Mouse (Mus musculus): ENCODE measurements at regions not wholly inside any gene's neighbourhood (a gene's known extent, or its start where the extent isn't known, plus 50 kb on each side); places are given as distances from the start of the nearest gene placed in this dataset.

DNA sequence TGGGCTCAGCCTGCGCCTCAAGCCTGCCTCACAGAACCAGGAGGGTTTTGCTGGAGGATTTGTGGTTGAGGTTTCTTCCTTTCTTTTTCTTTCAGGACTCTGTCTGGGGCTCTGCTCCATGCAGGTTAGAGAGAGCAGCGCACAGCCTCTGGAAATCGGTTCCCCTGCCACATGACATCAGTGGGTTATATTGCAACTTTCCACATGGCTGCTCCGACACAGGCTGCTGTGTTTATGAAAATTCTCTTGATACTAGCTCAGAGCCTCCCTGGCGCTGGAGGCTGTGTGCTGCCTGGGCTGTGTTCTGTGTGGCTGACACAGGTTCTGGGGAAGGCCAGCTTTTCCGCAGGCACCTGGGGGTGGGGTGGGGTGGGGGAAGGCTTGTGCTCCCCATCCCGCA is 178.7 kb upstream of the Gm4791 start:
- DNase-seq (ENCODE audit: low spot score): no peak

DNA sequence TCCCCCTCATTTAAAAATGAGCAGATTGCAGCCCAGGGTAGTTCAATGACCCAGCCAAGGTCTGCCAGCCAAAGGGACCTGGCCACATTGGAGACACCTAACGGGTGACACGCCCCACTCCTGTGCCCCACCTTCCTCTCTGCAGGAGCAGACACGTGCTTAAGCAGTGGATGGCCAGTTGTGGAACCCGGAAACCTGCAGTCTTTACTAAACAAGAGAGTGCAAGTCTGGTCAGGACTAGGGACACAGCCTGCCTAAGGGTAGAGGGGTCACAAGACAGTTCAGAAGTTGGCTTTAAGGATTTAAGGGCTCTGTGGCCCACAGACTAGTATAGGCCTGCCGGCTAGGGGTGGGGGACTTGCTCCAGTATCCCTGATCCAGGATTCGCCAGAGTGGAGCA is 179.2 kb upstream of the Gm4791 start:
- no peak for DNase-seq (ENCODE audit: low spot score)

DNA sequence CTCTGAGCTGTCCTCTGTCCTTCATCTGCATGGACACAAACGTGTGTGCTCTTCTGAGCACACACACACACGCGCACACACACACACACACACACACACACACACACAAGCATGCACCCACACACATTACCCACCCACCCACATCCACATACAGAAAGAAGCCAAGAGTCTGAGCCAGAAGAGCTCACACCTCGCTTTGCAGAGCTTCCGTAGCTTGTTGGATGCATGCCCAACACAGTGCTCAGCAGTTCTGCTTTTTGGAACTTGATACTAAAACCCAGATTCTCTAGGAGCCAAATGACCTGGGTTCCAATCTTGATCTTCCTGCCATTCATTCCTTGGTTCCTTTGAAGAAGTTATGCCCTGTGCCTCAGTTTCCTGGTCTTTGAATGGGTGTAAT is 182.4 kb upstream of the Gm4791 start:
- no peak for DNase-seq (ENCODE audit: low spot score)

DNA sequence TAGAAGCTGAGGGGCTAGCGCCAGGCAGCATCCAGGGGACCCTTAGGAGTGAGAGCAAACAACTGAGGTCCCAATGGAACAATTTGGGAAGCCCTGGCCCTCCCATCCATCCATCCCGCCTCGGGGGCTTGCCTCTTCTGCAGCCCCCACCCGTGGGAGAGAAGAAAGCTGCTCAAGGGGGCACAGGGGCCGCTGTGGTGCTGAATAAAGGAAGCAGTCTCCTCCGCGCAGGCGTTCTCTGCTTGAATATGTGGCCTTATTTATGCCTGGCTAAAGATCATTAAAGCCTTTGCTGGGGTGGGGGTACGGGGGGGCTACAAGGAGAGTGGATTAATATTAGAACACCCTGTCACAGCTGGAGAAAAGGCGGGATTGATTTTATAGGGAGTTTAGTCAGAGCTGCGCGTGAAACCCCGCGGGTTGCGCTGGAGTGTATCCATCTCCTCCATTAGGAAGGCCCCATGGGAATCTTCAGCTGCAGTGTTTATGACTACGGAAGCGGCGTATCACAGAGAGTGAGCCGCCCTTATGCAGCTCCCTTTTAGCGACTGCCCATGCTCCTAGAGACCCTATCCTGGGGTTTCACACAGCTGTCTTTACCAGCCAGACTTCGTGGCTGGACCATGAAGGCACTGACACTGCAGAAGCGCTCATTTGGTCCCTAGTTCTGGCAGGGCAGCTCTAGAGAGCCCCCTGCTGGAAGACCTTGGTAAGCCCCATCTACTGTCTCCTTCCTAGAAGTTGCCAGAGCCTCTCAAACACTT is 183.9 kb upstream of the Gm4791 start:
- no peak for DNase-seq (ENCODE audit: low spot score)

DNA sequence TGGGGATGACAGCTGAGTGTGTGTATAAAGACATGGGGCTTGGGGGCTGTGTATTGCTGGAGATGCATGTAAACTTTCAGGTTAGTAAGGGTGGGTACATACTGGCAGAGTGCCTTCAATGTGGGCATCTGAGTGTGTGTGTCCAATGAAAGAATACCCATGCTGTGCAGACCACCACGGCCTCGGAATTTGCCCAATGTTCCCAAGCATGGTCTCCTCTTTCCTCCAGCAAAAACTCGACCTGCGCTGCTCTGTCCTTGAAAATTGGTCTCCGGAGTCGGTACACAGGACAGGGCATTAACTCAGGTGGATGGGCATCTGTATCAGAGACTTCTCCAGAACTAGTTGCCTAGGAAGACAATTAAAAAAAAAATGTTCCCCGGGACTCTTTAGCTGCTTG is 188.3 kb upstream of the Gm4791 start:
- DNase-seq (ENCODE audit: low spot score): no peak

DNA sequence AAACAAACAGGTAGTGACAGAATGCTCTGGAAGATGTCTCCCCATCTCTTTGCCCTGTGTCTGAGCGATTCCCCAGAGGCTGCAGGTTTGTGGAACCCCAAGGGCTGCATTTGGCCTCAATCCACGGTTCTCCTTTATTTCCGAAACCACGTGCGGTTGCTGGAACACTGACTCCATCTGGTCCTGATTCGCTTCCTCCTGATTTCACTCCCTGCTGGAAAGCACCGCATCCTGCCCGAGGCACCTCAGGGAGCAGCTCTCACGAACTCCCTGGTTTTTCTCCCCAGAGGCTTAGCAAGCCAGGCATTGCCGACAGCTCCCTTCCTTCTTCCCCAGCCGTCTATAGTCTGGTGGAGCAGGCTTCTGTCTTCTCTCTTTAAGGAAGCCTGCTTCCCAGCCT is 203.1 kb upstream of the Gm4791 start:
- DNase-seq (ENCODE audit: low spot score): no peak

DNA sequence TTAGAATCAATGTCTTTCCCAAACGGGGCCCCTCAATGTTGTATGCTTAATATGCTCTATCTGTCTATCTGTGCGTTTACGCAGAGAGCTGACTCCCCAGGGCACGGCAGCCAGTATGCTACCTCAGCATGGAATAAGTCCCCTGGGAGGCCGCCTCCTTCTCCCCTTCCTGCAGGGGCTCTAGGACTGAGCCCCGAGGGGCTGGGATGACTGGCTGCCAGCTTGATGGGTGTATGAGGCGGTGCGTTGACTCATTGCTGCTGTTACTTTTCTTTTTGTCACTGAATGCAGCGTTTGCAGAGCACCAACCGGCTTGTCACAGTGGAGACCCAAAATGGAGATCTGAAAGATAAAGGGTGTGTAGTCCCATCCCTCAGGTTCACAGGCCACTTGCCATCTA is 209.5 kb upstream of the Gm4791 start:
- DNase-seq (ENCODE audit: low spot score): no peak

DNA sequence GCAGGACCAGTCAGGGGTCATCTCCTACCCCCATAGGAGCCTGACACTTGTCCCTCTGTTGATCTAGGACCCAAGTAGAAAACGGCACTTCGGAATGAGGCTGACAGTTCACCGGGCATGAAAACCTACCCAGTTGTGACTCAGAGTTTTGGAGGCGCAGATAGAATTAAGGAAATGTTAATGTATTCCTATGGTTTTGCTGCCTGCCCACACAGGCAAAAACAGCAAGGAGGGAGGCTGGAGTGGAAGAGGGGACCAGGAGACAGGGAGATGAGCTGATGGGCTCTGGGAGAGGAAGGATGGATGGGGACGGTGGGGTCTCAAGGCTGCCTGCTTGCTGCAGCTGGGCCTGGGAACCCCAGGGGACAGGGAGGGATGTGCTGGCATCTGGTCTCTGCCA is 210.1 kb upstream of the Gm4791 start:
- no peak for DNase-seq (ENCODE audit: low spot score)

DNA sequence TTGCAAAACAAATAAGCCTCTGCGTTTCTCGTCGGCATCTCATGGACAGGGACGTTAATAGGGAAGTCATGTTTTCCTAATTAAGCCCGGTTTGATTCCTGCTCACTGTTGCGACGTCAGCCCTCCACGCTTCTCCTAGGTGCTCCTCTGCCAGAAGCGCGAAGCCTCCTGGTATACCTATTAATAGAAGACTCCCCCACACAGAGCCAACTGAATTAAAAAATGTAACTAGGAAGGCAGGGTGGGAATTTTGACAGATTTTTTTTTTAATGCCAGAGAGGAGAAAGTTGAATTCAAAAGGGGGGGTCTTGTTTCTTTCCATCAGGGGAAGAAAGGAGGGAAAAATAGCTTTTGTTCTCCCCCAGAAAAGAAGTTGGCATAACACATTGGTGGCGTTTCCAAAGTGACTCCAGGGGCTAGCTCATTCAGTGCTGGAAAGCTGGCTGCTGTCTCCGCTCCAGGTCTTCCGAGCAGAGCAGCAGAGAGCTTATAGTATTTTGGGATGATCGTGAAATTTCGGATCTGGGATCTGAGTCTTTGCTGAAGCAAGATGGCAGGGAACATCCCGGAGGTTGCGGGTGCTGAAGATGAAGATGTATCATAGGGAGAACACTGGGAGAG is 214.1 kb upstream of the Gm4791 start:
- no peak for DNase-seq (ENCODE audit: low spot score)

DNA sequence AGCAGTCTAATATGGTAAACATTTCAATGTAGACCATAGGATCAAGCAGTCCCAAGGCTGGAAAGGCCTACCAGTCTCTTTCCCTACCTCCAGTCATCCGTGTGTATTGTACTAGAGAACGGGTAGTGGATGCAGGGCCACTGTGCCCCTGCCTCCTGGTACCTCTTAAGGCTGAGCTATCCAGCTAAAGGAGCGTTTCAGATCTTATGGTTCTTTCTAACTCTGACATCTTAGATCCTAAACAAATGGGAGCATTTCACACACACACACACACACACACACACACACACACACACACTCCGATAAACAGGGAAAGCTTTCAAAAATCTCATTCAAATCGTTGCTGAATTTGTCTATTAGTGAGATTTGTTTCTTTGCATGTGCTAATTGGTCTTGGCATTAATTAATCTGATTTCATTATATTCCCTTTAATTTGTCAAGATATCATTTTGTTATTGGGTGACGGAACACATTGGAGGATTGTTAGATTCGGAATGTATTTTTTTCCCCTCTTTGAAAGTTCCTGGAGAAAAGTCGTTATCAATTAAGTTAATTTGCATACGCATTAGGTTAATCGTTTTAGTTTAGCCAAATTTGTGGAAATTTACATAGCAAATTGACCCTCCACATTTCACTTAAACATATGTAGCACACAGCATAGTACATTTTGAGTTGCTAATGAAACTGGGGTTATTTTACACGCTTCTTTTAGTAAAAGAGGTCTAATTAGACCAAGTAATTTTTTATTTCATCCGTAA is 214.8 kb upstream of the Gm4791 start:
- DNase-seq (ENCODE audit: low spot score): no peak

DNA sequence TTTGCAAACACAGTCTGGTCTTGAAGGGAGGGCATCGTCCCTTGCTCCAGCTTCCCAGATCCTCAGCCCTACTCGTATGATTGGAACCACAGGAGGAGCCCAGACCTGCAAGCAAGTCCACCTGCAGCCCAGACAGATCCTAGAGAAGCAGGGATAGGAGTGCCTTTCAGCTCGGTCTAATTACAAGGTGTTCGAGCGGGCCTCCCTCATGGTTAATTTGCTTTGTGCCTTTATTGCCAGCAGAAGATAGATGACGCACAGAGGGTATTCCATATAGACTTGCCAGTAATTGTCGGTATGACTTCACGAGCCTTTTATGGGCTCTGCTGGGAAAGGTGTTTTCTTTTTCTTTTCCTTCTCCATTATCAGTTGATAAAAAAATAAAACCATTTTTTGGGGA is 216.9 kb upstream of the Gm4791 start:
- DNase-seq (ENCODE audit: low spot score): no peak

DNA sequence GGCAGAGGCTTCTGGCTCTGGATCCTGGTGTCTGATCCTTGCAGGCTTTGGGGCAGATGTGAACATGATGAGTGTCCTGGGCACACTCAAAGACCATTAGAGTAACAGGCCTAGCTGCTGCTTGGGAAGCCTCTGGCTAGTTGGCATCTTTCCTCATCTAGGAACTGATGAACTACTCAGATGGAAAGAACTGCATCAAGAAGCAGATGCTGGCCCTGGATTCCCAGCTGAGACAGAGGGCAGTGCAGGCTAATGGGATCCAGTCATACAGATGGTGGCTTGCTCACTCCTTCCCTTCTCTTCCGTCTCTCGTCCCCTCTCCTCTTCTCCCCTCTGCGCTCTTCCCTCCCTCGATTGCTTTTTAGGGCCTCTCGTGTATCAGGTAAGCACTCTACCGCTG is 219.8 kb upstream of the Gm4791 start:
- no peak for DNase-seq (ENCODE audit: low spot score)

DNA sequence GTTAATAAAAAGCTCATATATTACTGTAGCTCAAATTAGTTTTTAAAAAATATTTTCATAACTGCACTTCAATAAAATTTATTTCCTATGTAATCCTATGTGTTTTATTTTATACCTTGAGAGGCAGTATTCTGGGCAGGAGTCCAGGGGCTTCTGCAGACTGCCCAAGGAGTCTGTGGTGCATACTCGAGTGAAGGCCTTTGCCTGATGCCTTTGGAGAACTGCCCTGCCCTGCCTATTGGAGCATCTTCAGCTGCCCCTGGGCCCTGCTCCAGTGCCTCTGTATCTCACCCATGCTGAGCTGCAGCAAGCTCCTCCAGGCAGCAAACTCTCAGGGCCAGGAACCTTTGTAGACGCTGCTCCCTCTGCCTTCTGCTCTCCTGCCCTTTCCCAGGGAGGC is 223.7 kb upstream of the Gm4791 start:
- DNase-seq (ENCODE audit: low spot score): no peak

DNA sequence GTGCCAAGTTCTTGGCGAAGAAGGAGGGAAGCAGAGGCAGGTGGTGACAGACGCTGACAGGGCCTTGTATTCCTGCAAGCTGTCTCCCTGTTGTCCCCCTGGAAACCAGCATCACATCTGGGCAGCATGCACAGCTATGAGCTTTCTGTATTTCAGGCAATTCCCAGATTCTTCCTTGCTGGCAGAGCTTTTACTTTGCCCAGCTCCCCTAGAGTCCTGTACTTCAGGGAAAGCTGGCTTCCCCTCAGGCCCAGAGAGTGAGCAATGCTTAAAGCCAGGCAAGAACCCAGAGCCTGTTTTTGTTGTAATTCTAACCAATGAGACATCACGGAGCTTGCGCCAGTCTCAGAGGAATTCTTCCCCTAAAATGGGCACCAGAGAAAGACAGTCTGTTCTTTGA is 238.3 kb upstream of the Gm4791 start:
- DNase-seq (ENCODE audit: low spot score): no peak

DNA sequence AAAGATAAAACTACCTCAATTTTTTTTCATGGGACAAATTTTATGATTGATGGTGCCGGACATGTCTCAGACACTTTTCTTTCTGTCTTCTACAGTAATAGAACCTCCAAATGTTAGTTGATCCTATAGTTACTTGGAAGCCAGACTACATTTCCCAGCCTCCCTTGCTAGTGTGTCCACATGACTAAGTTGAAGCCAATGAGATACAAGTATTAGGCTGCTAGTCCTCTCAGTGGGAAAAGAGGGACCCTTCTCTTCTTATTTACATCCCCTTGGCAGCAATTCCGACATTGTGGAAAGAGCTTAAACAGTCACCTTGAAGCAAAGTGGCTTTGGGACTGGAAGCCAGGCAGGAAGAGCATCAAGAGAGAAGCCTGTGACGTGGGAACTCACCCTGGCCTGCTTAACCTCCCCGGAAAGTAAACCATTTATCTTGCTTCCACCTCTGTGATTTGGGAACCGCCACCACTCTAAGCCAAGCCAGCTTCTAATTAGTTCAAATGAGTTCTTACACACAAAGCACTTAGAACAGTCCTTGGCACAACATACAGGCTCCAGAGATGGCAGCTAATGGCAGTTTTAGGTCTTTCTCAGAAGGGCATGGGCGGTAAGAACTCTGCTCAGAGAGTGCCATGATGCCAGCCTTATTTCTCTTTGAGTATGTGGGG is 241.4 kb upstream of the Gm4791 start:
- DNase-seq (ENCODE audit: low spot score): no peak

DNA sequence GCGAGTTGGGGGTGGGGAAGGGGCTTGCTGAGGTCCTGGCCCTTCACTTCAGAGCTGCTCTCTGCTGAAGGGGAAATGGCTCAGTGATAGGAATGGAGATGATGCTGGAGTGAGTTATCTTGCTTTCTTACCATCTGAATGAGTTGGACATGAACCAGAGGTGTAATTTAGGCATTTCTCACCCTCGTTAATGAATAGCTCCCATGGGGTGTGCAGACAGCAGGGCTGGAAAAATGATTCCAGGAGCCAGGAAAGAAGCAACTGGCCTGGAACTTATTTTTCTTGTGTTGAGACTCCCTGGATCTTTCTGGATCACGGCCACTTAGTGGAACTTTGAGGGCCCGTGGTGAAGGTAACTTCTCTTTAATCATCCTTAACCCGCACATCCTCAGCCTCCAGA is 246.6 kb upstream of the Gm4791 start:
- no peak for DNase-seq (ENCODE audit: low spot score)

DNA sequence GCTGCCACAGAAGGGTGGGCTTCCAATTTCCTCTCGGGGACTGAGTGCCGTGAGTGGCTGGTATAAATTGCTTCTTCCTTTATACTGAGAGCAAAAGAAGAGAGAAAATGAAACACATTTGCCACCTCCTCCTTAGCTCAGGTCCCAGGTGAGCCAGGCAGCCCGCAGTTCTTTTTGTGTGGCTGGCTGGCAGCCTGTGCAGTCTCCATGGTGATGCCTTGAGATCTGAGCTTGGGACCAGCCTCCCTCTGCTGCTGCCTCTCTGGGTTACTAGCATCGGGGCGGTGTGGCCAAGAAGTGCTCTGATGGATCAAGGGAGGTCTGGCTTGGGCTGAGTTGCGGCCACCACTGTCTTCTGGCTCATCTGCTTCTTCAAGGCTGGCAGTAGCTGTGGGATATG is 249.1 kb upstream of the Gm4791 start:
- no peak for DNase-seq (ENCODE audit: low spot score)

DNA sequence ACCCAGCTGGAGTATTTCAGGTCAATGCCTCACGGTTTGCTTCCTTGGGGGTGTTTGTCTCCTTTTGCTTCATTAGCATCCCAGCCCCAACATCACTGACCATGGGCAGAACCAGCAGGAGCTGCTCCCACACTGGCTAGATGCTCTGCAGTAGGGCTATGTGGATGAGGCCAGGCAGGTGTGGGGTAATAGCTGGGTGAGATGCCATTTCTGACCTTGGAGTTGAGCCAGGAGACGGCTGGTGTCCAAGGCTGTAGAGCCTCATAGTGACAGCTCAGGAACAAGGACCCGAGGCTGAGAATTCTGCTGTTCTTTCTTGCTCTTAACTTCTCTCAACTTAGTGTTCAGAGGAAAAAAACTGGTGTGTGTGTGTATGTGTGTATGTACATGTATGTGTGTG is 252.3 kb upstream of the Gm4791 start:
- no peak for DNase-seq (ENCODE audit: low spot score)

DNA sequence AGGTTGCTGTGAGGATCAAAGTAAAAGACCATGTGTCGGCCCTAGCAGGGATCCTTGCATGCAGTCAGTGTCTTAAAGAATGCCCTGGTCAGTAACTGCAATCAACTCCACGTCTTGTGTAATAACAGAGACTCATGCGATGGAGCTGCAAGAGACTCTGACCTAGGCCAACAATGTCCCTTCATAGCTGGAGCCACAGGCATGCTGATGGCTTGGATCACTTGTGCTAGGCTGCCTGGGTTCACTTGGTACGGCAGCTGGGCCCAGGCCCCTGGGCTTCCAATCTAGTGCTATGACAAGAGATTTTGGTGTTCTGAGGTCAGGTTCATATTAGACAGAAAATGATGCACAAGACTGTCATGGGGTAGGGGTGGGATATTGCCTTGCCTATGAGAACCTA is 258.0 kb upstream of the Gm4791 start:
- DNase-seq (ENCODE audit: low spot score): no peak

DNA sequence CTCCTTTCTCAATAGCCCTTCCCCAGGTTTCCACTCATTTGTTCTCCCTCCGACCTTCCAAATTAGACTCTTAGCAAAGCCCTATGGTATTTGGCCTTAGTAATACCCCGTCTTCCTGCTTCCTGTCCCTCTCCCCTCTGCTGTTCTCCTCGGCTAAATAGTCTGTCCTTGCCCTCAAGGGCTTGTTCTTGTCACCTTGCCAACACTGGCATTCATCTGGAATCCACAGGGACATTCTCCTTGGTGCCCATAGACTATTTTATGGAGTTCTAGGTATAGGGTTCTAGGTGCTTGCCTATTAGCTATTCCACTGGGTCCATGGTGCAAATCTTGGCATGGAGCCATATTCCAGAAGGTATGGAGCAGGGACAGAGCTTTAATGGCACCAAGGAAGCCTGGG is 259.2 kb upstream of the Gm4791 start:
- no peak for DNase-seq (ENCODE audit: low spot score)

DNA sequence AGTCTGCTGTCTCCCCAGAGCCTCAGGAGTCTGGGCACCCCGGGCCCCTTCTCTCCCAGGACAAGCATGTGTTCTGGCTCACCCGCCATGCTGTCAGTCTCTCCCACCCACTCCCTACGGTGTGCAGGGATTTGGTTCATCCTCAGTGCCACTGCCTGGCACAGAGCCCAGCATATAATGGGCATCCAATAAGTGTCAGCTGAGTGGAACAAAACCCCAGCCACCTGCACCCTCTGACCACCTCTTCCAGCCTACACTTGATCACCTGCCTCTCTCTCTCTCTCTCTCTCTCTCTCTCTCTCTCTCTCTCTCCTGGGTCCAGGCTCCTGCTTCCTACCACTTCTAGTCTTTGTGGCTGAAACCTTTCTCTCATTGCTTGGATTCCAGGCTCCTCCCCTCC is 259.9 kb upstream of the Gm4791 start:
- no peak for DNase-seq (ENCODE audit: low spot score)

DNA sequence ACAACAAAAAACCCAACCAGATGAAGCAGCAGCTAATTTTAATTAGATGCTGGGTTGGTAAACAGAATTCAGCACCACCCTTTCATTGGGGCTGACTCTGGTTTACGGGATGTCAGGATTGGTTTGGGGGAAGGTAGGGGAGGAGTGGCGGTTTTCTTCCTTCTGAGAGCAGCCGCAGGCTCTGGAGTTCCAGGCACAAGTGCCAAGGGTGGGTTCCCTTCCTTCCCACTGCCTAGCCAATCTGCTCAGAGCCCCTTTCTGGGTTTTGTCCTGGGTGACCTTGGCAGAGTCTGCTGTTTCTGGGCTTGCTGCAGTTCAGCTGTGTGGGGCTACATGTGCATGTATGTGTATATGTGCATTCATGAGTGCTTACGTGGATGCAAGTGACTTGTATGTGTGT is 260.5 kb upstream of the Gm4791 start:
- no peak for DNase-seq (ENCODE audit: low spot score)

DNA sequence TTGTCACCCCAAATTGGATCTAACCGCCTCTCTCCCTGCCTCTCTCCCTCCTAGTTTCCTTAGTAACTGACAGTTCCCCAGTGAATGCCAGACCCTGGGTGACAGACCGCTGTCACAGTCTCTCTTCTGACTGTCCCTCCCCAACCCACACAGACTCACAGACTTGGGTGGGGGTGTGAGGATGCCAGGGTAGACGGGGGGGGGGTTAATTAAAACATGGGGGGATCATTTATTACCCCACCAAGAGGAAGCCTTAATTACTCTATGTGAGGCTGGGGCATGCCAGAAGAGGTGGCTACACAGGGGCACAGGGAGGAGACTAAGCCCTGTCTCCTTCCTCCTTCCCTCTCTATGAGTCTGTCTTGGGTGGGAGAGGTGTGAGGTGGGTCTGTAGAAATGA is 261.1 kb upstream of the Gm4791 start:
- no peak for DNase-seq (ENCODE audit: low spot score)

Data from urinary bladder, postnatal 10 days (tissue).